Mouse (Mus musculus): ENCODE measurements around the gene Akt1.

GRCm38 (mm10) chr12:112648081-112648480, 26.6 kb downstream of the Akt1 start:
- TF ChIP-seq CTCF (IDR thresholded peaks at IDR 0.05; ENCODE audit: extremely low read depth, insufficient read length, insufficient replicate concordance, low read depth, low read length) (no peak), POLR2A (IDR thresholded peaks at IDR 0.05; ENCODE audit: low read depth, low read length) (no peak)
